Mouse (Mus musculus) ES-E14 (cell line): ENCODE measurements at regions not wholly inside any gene's neighbourhood (a gene's known extent, or its start where the extent isn't known, plus 50 kb on each side); places are given as distances from the start of the nearest gene placed in this dataset.

ENCODE experiments used
- DNase-seq: peaks from one replicate; pipeline ENCODE4 v3.0.0-alpha.2; 2013; ENCODE audit warnings: low read depth, low spot score
- H3K27ac ChIP-seq: 2 replicates; pipeline ENCODE4 v1.5.1; 2012; ENCODE audit warnings: low read depth, mild to moderate bottlenecking, low read length, moderate library complexity, mixed read lengths; ENCODE audit not compliant: poor library complexity, insufficient read depth, severe bottlenecking
- H3K36me3 ChIP-seq: 2 replicates; pipeline ENCODE4 v1.6.1; 2012; ENCODE audit warnings: mild to moderate bottlenecking, low read length, moderate library complexity, mixed read lengths; ENCODE audit not compliant: control insufficient read depth, poor library complexity, insufficient read depth, severe bottlenecking
- H3K4me1 ChIP-seq, 2 experiments: fragments of 150-350 bp in 1 of 2; sonication (generic) in 1 of 2; 2 replicates each; pipeline ENCODE4 v1.6.1; 2012; ENCODE audit warnings: low read length in 2 of 2, mild to moderate bottlenecking in 1 of 2, mixed read lengths in 1 of 2; ENCODE audit not compliant: control insufficient read depth in 2 of 2, insufficient read depth in 2 of 2, poor library complexity in 1 of 2
- H3K4me3 ChIP-seq, 2 experiments: fragments of 150-350 bp in 1 of 2; sonication (generic) in 1 of 2; 2 replicates each; pipeline ENCODE4 v1.5.1; 2012; ENCODE audit warnings: low read length in 2 of 2, low read depth in 1 of 2, mild to moderate bottlenecking in 1 of 2, mixed read lengths in 1 of 2; ENCODE audit not compliant: insufficient read depth in 1 of 2, poor library complexity in 1 of 2, severe bottlenecking in 1 of 2
- H3K9ac ChIP-seq: 2 replicates; pipeline ENCODE4 v1.6.1; 2012; ENCODE audit warnings: low read depth, mild to moderate bottlenecking, low read length, mixed read lengths; ENCODE audit not compliant: poor library complexity, insufficient read depth, severe bottlenecking
- H3K9me3 ChIP-seq: fragments of 150-350 bp; sonication (generic); 2 replicates; pipeline ENCODE4 v1.6.1; 2012; ENCODE audit warnings: low read depth, mild to moderate bottlenecking, low read length; ENCODE audit not compliant: control insufficient read depth, insufficient read depth
- CHD2 ChIP-seq: IDR thresholded peaks from 2 replicates; pipeline ENCODE4 v1.6.1; 2014; ENCODE audit warnings: mild to moderate bottlenecking, low read depth, low read length, inconsistent platforms
- HCFC1 ChIP-seq: IDR thresholded peaks from 2 replicates; pipeline ENCODE4 v1.6.1; 2012; ENCODE audit warnings: low read length, inconsistent platforms, borderline replicate concordance; ENCODE audit not compliant: insufficient read depth
- MAFK ChIP-seq: IDR thresholded peaks from 2 replicates; pipeline ENCODE4 v1.6.1; 2014; ENCODE audit warnings: mild to moderate bottlenecking, low read depth, low read length, inconsistent platforms; ENCODE audit not compliant: insufficient read depth
- ZC3H11A ChIP-seq: IDR thresholded peaks from 2 replicates; pipeline ENCODE4 v1.6.1; 2012; ENCODE audit warnings: low read depth, mild to moderate bottlenecking, inconsistent platforms, low read length, borderline replicate concordance
- ZNF384 ChIP-seq: IDR thresholded peaks from 2 replicates; pipeline ENCODE4 v1.6.1; 2012; ENCODE audit warnings: low read depth, low read length, inconsistent platforms
- in situ Hi-C, 2 experiments: fragments of 600-800 bp; cut with MboI; formaldehyde crosslinking; loops; one replicate each; pipeline ENCODE4 v1.15.1; 2025; ENCODE audit warnings: low sequenced_read_pairs in 2 of 2, inconsistent platforms in 1 of 2; ENCODE audit not compliant: unreplicated experiment in 2 of 2

GRCm38 (mm10) chr3:137763406-137763805, 92.1 kb downstream of the Gm21962 start:
- Histone ChIP-seq H3K9ac (no peak overlapping the region), H3K36me3 (no peaks in the 10 kb centered on the region), H3K4me1 (no peaks in the 10 kb centered on the region), H3K9me3 (no peaks in the 10 kb centered on the region), H3K4me3 (no peak overlapping the region), H3K27ac (no peak overlapping the region)
- no peak for DNase-seq
- in situ Hi-C loops, result no loop called here
- TF ChIP-seq ZC3H11A (no peak), MAFK (no peak), ZNF384 (no peak), CHD2 (no peak), HCFC1 (no peak)

GRCm38 (mm10) chr3:137768627-137769026, 95.7 kb upstream of the H2afz start:
- no peak for DNase-seq
- in situ Hi-C loops, result no loop called here
- Histone ChIP-seq H3K9me3 (no peaks in the 10 kb centered on the region), H3K36me3 (no peaks in the 10 kb centered on the region), H3K4me3 (no peak overlapping the region), H3K27ac (no peak overlapping the region), H3K9ac (no peak overlapping the region), H3K4me1 (no peaks in the 10 kb centered on the region)
- TF ChIP-seq ZNF384, result no peak
- no peak for TF ChIP-seq MAFK
- TF ChIP-seq HCFC1, result no peak
- no peak for TF ChIP-seq ZC3H11A

GRCm38 (mm10) chr3:137775076-137775849, 89.0 kb upstream of the H2afz start:
- H3K4me1 ChIP-seq, result peaks cover 0 to 8% of the 10 kb centered on the region in 2 experiments; a peak in 3 of 4 replicates
- in situ Hi-C loops, result loop anchor here (10.0 to 25.0 kb wide), 3 partner anchors 362 to 660 kb away; partner anchors contain the start of genes Mttp (in 2 of the 2) and Trmt10a (in 2 of the 2)
- no peak overlapping the region for H3K9ac ChIP-seq
- H3K9me3 ChIP-seq, result no peaks in the 10 kb centered on the region
- H3K27ac ChIP-seq, result no peak overlapping the region
- no peak for TF ChIP-seq CHD2
- TF ChIP-seq MAFK, result no peak
- no peak for TF ChIP-seq HCFC1
- no peak for TF ChIP-seq ZC3H11A
- no peak for TF ChIP-seq ZNF384
- H3K36me3 ChIP-seq, result no peaks in the 10 kb centered on the region
- no peak for DNase-seq
- no peak overlapping the region for H3K4me3 ChIP-seq

- no peak overlapping the region for H3K27ac ChIP-seq
Observed at GRCm38 (mm10) chr3:137778113-137778512, 86.2 kb upstream of the H2afz start.

More at GRCm38 (mm10) chr3:137778113-137778512, 86.2 kb upstream of the H2afz start:
- peaks cover 3 to 14% of the 10 kb centered on the region in 2 experiments; a peak in 3 of 4 replicates for H3K4me1 ChIP-seq
- H3K4me3 ChIP-seq, result 0 out of 4 replicates have a peak overlapping the region, but pooled peaks of 1 of the 2 experiments have one; percentile 24
- no peaks in the 10 kb centered on the region for H3K9me3 ChIP-seq
- TF ChIP-seq HCFC1 (no peak), ZC3H11A (peak; percentile 93), CHD2 (no peak), ZNF384 (0 out of 2 replicates have a peak, but pooled peaks have one; percentile 7), MAFK (no peak)
- in situ Hi-C loops, result loop anchor here (10.0 to 25.0 kb wide), 3 partner anchors 359 to 657 kb away; partner anchors contain the start of genes Mttp (in 2 of the 2) and Trmt10a (in 2 of the 2)
- H3K9ac ChIP-seq, result no peak overlapping the region
- peak; percentile 79 for DNase-seq
- H3K36me3 ChIP-seq, result no peaks in the 10 kb centered on the region
